Mouse (Mus musculus) c-Kit-negative CD71-positive TER-119-positive erythroid progenitor cells, embryonic 14.5 days (primary cell): ENCODE measurements around the gene Stam.
A peak's percentile ranks its signal among the peaks of the same experiment; 100 is the strongest.
"Not testable (repeated sequence)": the region's sequence is repeated elsewhere in the genome, so short reads cannot be mapped to it uniquely, and the experiment has no call there.

ENCODE experiments used
- DNase-seq: peaks from one replicate; pipeline ENCODE4 v3.0.0-alpha.2; 2013; ENCODE audit warnings: low read depth, low spot score

The Stam gene

DNA sequence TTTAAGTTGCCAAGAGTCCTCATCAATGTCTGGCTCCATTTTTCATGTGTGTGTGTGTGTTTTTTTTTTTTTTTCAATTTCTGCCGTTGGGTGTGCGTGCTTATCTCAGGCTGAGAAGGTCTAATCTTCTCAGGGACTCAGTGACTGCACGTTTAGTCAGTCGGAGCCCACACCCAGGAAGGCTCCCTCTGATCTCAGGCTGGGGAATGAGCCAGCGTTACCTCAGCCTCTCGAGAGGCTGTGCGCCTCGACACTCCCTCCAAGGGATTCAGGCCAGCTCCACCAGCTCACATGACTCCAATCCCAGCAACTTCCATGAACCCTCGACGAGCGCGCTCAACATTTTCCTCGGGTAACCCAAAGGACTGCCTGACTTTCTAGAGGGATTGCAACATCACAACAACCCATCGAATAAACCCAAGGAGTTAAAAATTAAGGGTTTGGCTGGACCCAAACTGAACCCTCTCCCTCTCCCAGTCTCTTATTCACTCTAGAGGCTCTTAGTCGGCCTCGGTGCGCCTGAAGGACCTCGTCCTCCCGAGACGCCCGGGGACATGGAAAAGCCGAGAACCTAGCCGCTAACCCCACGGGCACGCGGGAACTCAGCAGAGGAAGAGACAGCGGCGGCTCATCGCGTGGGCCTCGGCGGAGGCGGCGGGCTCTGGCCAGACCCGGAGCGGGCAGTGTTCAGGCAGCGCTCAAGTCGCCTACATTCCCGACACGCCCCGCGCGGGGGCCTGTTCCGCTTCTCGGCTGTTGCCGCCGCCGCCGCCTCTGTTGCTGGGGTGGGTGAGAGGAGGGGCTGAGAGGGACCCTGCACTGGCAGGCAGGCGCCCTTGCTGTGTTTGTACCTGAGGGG is at the start of gene Stam:
Gene Stam (plus strand): TSS at position 737 of the 859 bp plus-strand sequence.
- peak; percentile 82 for DNase-seq

- no peak for DNase-seq
These were observed 32.6 kb upstream of the Stam start for GRCm38 (mm10) chr2:14041249-14041648.

GRCm38 (mm10) chr2:14043011-14043410 is 30.9 kb upstream of the Stam start:
- DNase-seq, result no peak

DNA sequence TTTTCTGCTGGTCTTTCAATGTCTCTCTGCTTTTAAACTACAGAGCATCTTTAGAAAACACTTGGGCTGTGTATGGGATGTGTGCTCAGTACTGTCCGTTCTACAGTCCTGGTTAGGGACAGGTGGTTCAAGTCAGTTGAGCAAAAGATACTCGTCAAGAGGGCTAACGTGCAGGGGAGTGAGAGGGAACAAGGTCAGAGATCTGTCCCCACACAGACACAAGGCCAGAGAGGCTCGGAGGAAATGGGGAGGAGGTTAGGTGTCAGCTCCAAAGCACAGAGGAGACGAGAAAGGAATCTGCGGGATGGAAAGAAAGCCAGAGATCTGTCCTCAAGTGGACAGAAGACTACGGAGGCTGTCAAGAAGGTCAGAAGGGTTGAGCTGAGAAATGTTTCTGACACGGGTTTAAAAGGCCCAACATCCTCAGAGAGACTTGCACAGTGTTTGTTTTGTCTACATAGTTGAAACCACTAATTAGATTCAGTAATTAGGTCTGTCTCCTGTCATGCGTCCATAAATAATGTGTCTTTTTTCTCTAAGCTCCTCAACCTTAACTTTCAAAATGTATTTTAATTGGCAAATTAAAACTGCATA is 30.2 kb upstream of the Stam start:
- DNase-seq, result no peak

DNA sequence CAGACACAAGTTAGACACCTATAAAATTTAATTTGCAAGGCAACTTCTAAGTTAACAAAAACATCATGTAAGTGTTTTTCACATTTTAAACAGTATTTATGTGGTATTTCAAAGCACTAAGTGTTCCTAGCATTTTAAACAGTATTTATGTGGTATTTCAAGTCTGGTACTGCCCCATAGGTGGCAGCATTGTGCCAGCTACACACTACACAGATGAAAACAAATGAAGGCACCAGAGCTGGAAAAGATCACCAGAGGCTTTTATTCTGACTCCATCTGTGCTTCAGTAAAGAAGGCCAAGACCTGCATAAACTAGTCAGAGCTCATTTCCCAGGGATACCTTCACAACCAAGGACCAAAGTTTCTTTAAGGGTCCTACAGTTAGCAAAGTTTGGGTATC is 25.5 kb upstream of the Stam start:
- DNase-seq, result peak; percentile 46

DNA sequence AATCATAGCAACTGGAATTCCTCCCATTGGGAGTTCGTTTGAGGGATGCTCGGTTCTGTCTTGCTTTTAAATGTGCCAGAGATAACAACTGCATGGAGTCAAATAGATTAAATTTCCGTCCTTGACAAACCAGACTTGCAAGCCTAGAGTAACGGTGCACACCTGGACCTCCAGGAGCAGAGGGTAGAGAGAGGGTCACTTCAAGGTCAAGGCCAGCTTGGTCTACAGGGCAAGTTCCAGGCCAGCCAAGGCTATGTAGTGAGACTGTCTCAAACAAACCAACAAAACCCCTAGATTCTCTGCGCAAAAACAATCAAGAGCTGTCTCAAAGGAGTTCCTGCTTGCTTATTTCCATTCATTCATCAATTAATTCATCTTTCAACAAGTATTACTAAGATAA is 25.1 kb upstream of the Stam start:
- DNase-seq, result no peak

GRCm38 (mm10) chr2:14053618-14054017 is 20.3 kb upstream of the Stam start:
- no peak for DNase-seq

DNA sequence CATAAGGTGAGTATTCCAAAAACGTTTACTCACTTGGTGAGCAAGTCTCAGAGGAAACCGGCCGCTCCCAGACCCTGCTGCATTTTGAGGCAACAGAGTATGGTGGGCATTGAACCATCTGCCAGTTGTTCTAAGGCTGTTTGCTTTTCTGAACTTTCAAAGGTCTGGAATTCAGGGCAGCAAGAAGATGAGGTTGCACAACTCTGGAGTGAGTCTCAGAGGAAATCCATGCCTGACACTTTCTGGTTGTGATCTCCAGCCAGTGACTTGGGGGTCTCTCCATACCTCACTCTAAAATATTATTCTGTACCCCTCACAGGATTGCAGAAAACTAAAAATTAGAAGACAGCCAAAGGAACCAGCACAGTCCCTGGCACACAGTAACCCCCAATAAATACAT is 19.7 kb upstream of the Stam start:
- no peak for DNase-seq

DNA sequence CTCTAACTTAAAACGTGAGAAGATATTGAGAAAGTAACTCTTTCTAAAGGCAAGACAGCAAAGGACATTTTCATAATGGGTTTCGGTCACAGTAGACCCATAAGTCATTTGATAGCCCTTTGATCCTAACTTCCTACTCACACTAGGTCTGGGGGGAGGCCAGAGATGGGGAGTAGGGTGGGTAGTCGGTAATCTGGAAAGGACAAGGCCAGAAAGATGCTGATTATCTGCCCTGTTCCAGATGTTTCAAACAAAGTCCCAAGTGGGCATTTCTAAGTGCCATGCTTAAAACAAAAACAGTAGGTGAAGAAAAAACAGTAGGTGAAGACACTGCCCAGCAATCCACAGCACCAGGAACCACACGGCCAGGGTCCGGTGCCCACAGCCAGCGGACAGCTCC is 19.2 kb upstream of the Stam start:
- DNase-seq, result no peak

- DNase-seq, result no peak
These were observed 18.7 kb upstream of the Stam start for GRCm38 (mm10) chr2:14055168-14055565.

- DNase-seq, result no peak
These were observed 18.1 kb upstream of the Stam start, which contains the start of gene Hacd1 for GRCm38 (mm10) chr2:14055566-14056331. Gene Hacd1, minus strand, starts transcription at chr2:14056135.

DNA sequence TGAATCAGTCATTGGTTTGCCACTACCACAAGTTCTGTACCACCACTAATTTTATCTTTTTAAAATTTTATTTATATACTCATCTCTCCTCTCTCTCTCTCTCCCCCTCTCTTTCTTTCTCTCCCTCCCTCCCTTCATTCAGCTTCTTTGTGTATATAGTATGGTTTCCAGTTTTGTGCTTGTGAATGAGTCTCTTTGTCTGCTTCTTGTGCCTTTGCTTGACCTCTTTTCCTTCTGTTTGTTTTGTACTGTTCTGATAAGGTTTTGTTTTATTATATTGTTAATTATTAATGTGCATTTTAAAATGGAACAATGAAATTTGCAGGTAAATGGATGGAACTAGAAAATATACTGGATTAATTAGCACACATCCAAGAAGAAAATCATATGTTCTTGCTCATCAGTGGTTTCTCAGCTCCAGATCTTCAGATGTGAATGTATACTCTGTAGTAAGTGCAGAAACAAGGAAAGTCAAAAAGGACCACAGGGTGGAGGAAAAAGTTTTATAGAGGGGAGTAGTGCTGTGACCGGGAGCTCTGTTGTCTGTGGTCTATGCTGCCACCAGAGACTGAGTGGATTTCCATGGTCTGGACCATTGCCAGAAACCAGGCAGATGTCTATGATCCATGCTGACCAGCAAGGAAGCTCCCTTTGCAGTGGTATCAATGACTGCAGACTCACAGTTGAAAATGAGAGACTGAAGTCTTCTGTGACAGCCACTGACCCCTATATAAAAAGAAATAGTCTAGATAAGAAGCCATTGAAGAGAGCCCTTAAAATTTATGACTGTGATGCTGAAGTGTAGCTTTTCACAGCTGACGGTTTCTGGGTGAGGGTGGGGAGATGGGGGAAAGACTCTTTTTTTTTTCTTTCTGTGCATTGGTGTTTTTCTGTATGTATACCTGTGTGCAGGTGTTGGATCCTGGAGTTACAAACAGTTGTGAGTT is 7.9 kb upstream of the Stam start:
- no peak for DNase-seq

DNA sequence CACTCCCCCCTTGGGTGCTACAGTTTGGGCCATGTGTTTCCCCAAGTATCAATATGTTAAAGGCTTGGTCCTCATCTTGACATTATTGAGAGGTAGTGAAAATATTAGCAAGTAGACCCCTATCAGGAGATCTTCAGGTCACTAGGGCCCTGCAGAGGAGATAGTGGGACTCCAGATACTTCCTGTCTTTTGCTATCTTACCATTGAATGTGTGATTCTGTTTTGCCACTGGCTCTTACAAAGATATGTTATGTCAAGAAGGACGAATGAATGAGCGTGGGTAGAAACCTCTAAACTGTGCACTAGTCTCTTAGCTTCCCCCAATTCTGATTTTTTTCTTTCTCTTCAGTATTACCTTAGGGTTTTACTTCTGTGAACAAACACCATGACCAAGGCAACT is 4.9 kb upstream of the Stam start:
- no peak for DNase-seq

DNA sequence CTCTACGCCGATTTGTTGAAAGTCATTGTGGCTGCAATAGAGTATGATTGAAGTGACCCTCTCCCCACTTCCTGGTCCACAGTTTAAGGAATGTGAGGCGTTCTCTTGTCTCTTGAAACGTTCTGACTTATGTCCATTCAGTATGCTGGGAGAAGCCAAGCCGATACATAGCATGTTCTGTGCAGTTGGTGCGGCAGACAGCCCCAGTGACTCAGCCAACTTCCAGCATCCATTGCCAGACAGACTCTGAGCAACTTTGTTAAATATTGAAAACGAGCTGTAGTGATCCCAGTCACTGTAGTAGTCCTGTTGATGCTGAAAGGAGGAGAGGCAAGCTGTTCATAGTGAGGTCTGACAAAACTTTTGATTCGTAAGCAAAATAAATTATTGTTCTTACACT is 3.4 kb upstream of the Stam start:
- DNase-seq, result no peak

DNA sequence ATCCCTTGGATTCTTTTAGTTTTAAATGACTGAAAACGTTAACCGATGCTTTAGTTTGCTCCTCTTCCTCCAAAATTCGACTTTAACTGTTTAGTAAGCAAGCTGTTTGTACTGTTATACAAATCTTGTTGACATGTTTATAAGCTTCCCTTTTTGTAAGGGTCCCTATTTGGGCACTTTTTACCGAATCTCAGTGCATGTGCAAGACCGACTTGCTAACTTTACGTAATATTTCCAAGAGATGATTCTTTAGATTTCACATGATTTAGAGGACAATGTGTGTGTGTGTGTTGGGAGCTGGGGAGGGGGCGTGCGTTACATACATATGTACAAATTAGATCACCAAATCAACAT is 913 bp upstream of the Stam start:
- no peak for DNase-seq

GRCm38 (mm10) chr2:14074221-14074901 is 463 bp downstream of the Stam start:
- DNase-seq, result peak; percentile 36

DNA sequence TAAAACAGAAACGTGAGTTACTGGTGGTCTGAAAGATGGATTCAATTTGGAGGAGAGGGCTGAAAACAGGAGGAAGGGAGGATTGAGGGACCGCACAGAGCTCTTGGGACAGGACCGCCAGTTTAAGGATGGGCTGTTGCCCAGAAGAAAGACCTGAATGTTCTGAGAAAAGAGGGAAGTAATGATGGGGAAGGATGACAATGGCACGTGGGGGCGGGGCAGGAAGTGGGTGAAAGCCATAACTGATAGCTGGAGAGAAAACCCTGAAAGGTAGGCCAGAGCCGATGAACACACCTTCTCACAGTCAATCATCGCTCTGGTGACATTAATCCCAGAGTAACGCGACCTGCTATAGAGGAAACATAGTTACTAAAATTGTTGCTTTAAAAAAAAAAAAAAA is 4.6 kb downstream of the Stam start:
- DNase-seq, result not testable (repeated sequence)

DNA sequence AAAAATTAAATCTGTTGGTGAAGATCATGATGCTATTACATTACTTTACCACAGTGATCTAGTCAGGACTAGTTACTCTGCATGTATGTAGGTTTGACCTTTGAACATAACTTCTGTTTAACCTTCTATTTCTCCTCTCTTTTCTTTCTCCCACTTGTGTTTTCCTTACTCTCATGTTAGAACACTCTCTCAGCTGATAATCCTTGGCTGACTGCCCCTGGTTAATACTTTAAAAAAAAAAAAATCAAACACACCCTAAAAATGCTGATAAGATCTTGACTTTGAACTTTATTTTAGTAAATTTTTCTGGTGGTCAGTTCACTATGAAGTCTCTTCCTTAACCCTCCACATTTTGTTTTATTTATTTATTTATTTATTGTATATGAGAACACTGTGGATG is 26.6 kb downstream of the Stam start:
- DNase-seq, result no peak

DNA sequence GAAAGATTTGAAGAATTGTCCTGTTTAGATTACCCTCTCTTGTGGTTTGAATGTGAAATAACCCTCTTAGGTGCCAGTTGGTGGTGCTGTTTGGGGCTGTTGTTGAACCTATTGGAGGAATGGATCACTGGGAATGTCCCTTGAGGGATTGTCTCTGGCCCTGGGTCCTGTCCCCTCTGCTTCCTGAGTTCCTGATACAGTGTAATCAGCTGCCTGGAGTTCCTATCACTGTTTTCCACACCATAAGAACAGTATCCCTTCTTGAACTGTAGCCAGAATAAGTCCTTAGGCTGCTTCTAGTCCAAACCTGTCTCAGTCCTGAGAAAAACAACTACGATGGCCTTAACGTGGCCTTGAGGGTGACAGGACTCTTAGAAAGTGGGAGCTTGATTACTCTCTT is 28.7 kb downstream of the Stam start:
- no peak for DNase-seq

DNA sequence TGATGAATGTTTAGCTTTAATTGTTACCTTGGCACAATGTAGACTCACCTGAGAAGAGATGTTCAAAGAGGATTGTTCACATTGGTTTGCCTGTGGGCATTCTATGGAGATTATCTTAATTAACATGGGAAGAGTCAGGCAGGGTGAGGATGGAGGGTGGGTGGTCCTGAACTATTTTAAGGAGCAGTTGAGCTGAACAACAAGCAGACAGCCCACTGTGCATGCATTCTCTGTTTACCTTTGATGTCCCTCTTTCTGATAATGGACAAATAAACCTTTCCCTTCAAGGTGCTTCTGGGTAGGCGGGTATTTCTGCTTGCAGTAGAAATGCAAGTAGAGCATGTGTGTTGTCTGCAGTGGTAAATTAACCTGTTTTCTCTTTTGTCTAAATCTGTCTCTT is 30.0 kb downstream of the Stam start:
- no peak for DNase-seq

DNA sequence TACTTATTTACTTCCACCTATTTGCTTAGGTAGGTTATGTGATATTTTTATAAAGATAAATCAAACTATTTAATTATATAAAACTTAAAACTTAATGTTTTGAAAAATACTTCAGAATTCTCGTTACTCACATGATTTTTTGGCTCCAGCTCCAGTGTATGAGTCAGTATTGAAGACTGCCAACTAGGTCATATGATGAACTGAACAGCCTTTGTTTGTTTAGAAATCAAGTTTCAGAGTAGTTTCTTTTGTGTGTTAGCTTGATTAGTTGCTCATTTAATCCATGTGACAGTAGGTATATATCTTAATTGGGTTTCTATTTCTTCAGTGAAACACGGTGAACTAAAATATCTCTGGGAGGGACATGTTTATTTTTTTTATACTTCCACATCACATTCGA is 33.8 kb downstream of the Stam start:
- no peak for DNase-seq
